Mouse (Mus musculus): Measurements from ENCODE around the gene Rsrp1. TPM values are rescaled to one million over a fixed set of nuclear protein-coding genes. Genes with fewer than 3 reads are reported as not detected.

The Rsrp1 gene
- total RNA-seq, 2 experiments from 2014 or later, result 238 to 257 TPM

- DNase-seq, result no peak
Observed at GRCm38 (mm10) chr4:134922111-134922924, 1.1 kb upstream of the Rsrp1 start.

GRCm38 (mm10) chr4:134922925-134923244 is 507 bp upstream of the Rsrp1 start:
- DNase-seq, result peak; percentile 33 to 48

GRCm38 (mm10) chr4:134924019-134924741 is 788 bp downstream of the Rsrp1 start:
- DNase-seq, result peak; percentile 37 to 41

- no peak for DNase-seq
Observed at GRCm38 (mm10) chr4:134925206-134925605, 1.8 kb downstream of the Rsrp1 start.

- DNase-seq, result no peak
Observed at GRCm38 (mm10) chr4:134927815-134928463, 4.5 kb downstream of the Rsrp1 start.

GRCm38 (mm10) chr4:134928464-134928836 is 5.1 kb downstream of the Rsrp1 start:
- DNase-seq, result no peak

- DNase-seq, result no peak
Observed at GRCm38 (mm10) chr4:134929536-134929935, 6.1 kb downstream of the Rsrp1 start.

- DNase-seq, result no peak
Observed at GRCm38 (mm10) chr4:134930190-134930589, 6.8 kb downstream of the Rsrp1 start.

GRCm38 (mm10) chr4:134930684-134931481 is 7.5 kb downstream of the Rsrp1 start, which contains the start of gene Syf2:
TSS of gene Syf2 (plus strand) at chr4:134930898.
- peak; percentile 92 to 94 for DNase-seq

- no peak for DNase-seq
Observed at GRCm38 (mm10) chr4:134937240-134938176, 14.1 kb downstream of the Rsrp1 start.

- no peak for DNase-seq
Observed at GRCm38 (mm10) chr4:134939900-134940299, 16.5 kb downstream of the Rsrp1 start.

- DNase-seq, result peak in 1 of 2 experiments; percentile 21
Observed at GRCm38 (mm10) chr4:134943758-134944538, 20.6 kb downstream of the Rsrp1 start.

- DNase-seq, result peak; percentile 72 to 77
Observed at GRCm38 (mm10) chr4:134946024-134946744, 22.8 kb downstream of the Rsrp1 start.

- no peak for DNase-seq
Observed at GRCm38 (mm10) chr4:134950518-134951091, 27.2 kb downstream of the Rsrp1 start.

- no peak for DNase-seq
Observed at GRCm38 (mm10) chr4:134954461-134954860, 31.1 kb downstream of the Rsrp1 start.

- no peak for DNase-seq
Observed at GRCm38 (mm10) chr4:134955196-134955595, 31.8 kb downstream of the Rsrp1 start.

GRCm38 (mm10) chr4:134955845-134956244 is 32.5 kb downstream of the Rsrp1 start:
- no peak for DNase-seq

GRCm38 (mm10) chr4:134956328-134956727 is 32.9 kb downstream of the Rsrp1 start:
- DNase-seq, result peak in 1 of 2 experiments; percentile 30

Data from layer of hippocampus, postnatal 36 days (tissue).